Mouse (Mus musculus): ENCODE data around the gene Olfr138. TPM values are rescaled to one million over a fixed set of nuclear protein-coding genes. Genes with fewer than 3 reads are reported as not detected.

The Olfr138 gene
- not detected in 2 replicates for polyA plus RNA-seq (2012)

DNA sequence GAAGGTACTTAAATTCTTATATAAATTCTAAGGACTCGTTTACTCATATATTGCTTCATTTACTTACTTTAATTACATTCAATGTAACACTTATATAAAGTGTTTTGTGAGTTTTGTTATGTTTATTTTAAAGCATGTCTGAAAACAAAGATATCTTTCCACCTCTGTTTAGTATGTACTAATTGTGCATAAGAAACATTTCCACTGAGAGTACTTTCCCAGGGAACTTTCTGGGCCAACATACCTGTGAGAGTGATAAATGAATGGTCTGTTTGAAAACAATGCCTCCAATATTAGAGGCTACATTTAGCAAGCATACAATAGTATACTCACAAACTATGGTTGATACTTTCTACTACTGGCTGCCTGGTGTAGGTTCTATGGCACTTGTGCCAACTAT lies at the start of gene Olfr138:
Olfr138 (plus strand) TSS at position 301 of the 400 bp plus-strand sequence.
- no peak for TF ChIP-seq GATA1 (IDR thresholded peaks at IDR 0.05; ENCODE audit: low read length)

DNA sequence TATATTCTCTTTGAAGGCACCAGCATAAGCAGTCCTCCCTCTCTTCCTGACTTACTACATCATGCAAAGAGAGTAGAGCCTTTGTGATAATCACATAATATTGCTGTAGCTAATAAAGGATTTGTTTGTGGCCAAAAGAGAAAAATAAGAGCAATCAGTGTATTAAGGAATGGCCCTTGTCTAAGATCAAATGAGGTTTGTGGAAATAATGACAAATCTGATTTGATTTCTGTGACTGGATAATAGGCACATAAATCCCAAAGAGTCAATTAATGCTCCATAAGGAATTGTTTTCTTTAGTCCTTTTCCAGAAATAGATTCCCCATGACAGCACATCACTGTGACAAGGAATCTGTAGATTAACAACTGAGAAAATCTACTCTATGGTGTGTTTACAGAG lies 46.6 kb downstream of the Olfr138 start, which contains the start of gene Olfr137:
Olfr137 (minus strand) TSS at position 101 of the 400 bp plus-strand sequence.
- TF ChIP-seq GATA1 (IDR thresholded peaks at IDR 0.05; ENCODE audit: low read length) = no peak

Other genes with a start within 250 kb of the Olfr138 start
- gene Olfr129, start 201.0 kb upstream of the Olfr138 start, polyA plus RNA-seq (2012) = not detected in 2 replicates
- gene Olfr130, start 197.1 kb upstream of the Olfr138 start, polyA plus RNA-seq (2012) = not detected in 2 replicates
- gene Olfr131, start 172.3 kb upstream of the Olfr138 start, polyA plus RNA-seq (2012) = not detected in 2 replicates
- not detected in 2 replicates for gene Olfr132, start 126.5 kb upstream of the Olfr138 start, polyA plus RNA-seq (2012)
- gene Olfr133, start 115.8 kb upstream of the Olfr138 start, polyA plus RNA-seq (2012) = not detected in 2 replicates
- gene Olfr134, start 89.6 kb upstream of the Olfr138 start, polyA plus RNA-seq (2012) = not detected in 2 replicates
- not detected in 2 replicates for gene Olfr135, start 56.7 kb upstream of the Olfr138 start, polyA plus RNA-seq (2012)
- gene Olfr137, start 46.5 kb downstream of the Olfr138 start, polyA plus RNA-seq (2012) = not detected in 2 replicates
- not detected in 2 replicates for gene Olfr136, start 68.8 kb downstream of the Olfr138 start, polyA plus RNA-seq (2012)
- gene Esp36, start 159.2 kb downstream of the Olfr138 start, polyA plus RNA-seq (2012) = not detected in 2 replicates